Mouse (Mus musculus): ENCODE data around the gene Usp18.

- TF ChIP-seq CTCF (IDR thresholded peaks at IDR 0.05) (no peak), EP300 (IDR thresholded peaks at IDR 0.05) (peak; percentile 69)
Observed at GRCm38 (mm10) chr6:121236386-121236785, 9.3 kb upstream of the Usp18 start.
